Mouse (Mus musculus) limb, embryonic 14.5 days (tissue): ENCODE data around the gene Olfr1224-ps1. TPM values are rescaled to one million over a fixed set of nuclear protein-coding genes. Genes with fewer than 3 reads are reported as not detected.

Experiments used
- ATAC-seq: fragments of 200-750 bp; cut with Nextera tagmentation; 2 replicates; pipeline ENCODE4 v1.8.0; 2017; ENCODE audit warnings: low read depth, moderate number of reproducible peaks, moderate TSS enrichment; ENCODE audit not compliant: low FRiP score
- DNase-seq: peaks from one replicate; pipeline ENCODE4 v3.0.0-alpha.2; 2015; ENCODE audit warnings: low spot score
- H3K27ac ChIP-seq: fragments of 300-500 bp; sonication (generic); replicated peaks from 2 replicates; pipeline ENCODE4 v1.5.1; 2014; ENCODE audit warnings: low read depth, mild to moderate bottlenecking, low read length, moderate library complexity, mixed read lengths
- H3K27me3 ChIP-seq: fragments of 300-500 bp; sonication (generic); 2 replicates; pipeline ENCODE4 v1.6.1; 2014; ENCODE audit warnings: low read length, mixed read lengths; ENCODE audit not compliant: control insufficient read depth, insufficient read depth
- H3K36me3 ChIP-seq: fragments of 300-500 bp; sonication (generic); 2 replicates; pipeline ENCODE4 v1.6.1; 2014; ENCODE audit warnings: mild to moderate bottlenecking, low read length, moderate library complexity, mixed read lengths; ENCODE audit not compliant: control insufficient read depth, insufficient read depth
- H3K4me1 ChIP-seq: fragments of 300-500 bp; sonication (generic); 2 replicates; pipeline ENCODE4 v1.6.1; 2014; ENCODE audit warnings: antibody characterized with exemption, low read length, mixed read lengths; ENCODE audit not compliant: control insufficient read depth, insufficient read depth
- H3K4me2 ChIP-seq: fragments of 300-500 bp; sonication (generic); replicated peaks from 2 replicates; pipeline ENCODE4 v1.6.1; 2014; ENCODE audit warnings: low read depth, mild to moderate bottlenecking, low read length, moderate library complexity; ENCODE audit not compliant: severe bottlenecking
- H3K4me3 ChIP-seq: fragments of 300-500 bp; sonication (generic); replicated peaks from 2 replicates; pipeline ENCODE4 v1.5.1; 2014; ENCODE audit warnings: low read length
- H3K9ac ChIP-seq: fragments of 300-500 bp; sonication (generic); 2 replicates; pipeline ENCODE4 v1.6.1; 2014; ENCODE audit warnings: mild to moderate bottlenecking, low read depth, low read length, moderate library complexity; ENCODE audit not compliant: severe bottlenecking
- H3K9me3 ChIP-seq: fragments of 300-500 bp; sonication (generic); 2 replicates; pipeline ENCODE4 v1.6.1; 2016; ENCODE audit warnings: low read length; ENCODE audit not compliant: control insufficient read depth
- POLR2A ChIP-seq: fragments of 200-500 bp; IDR thresholded peaks from 2 replicates; pipeline ENCODE4 v1.8.0; 2012; ENCODE audit warnings: inconsistent platforms, mild to moderate bottlenecking, moderate library complexity, borderline replicate concordance; ENCODE audit not compliant: insufficient read depth, insufficient read length; ENCODE audit errors: extremely low read depth
- WGBS: fragments of 180-500 bp; shearing (Covaris S2); extraction: QIAGEN DNeasy Blood & Tissue Kit; methylation state at CpG from one replicate; pipeline ENCODE4 v1.1.7; 2014; 5-methylcytosine and 5-hydroxymethylcytosine counted together
- polyA plus RNA-seq, 2 experiments: library from polyadenylated mRNA; depleted of rRNA in 1 of 2; stranded (reverse) in 1 of 2; unstranded in 1 of 2; fragments of >200 nt; fragmentation: Nextera tagmentation in 1 of 2; extraction: Ambion mirVana in 1 of 2; gene quantifications; 2 replicates each; pipeline versions ENCODE4 v1.2.1 to v1.2.3; 2012 to 2014

The Olfr1224-ps1 gene
- polyA plus RNA-seq, 2 experiments, result not detected

- Histone ChIP-seq H3K4me3 (no peak within 1 kb of the TSS), H3K27ac (no peak within 1 kb of the TSS), H3K9ac (no peak within 1 kb of the TSS), H3K9me3 (no peaks in the 10 kb centered on the region), H3K4me2 (no peak within 1 kb of the TSS), H3K27me3 (no peaks in the 10 kb centered on the region), H3K4me1 (no peaks in the 10 kb centered on the region), H3K36me3 (no peaks in the 10 kb centered on the region)
- WGBS, result 55% methylated on average over 1 of the region's 1 CpGs
- DNase-seq, result no peak
- no peak for ATAC-seq
- no peak for TF ChIP-seq POLR2A
Measured at GRCm38 (mm10) chr2:89151460-89151859, 12.4 kb downstream of the Olfr1224-ps1 start, which contains the start of gene Olfr1223. TSS of gene Olfr1223 (minus strand) at chr2:89151560.

- WGBS, result 76% methylated on average over 3 of the region's 3 CpGs
- Histone ChIP-seq H3K36me3 (no peaks in the 10 kb centered on the region), H3K4me1 (no peaks in the 10 kb centered on the region), H3K4me2 (no peak within 1 kb of the TSS), H3K9me3 (no peaks in the 10 kb centered on the region), H3K9ac (no peak within 1 kb of the TSS), H3K27me3 (no peaks in the 10 kb centered on the region), H3K27ac (no peak within 1 kb of the TSS), H3K4me3 (no peak within 1 kb of the TSS)
- DNase-seq (no peak), ATAC-seq (no peak)
- no peak for TF ChIP-seq POLR2A
Measured at GRCm38 (mm10) chr2:89132954-89133353, 30.9 kb downstream of the Olfr1224-ps1 start, which contains the start of gene Olfr1222. TSS of gene Olfr1222 (minus strand) at chr2:89133054.

- no peak within 1 kb of the TSS for H3K4me2 ChIP-seq
- no peak within 1 kb of the TSS for H3K9ac ChIP-seq
- H3K27me3 ChIP-seq, result no peaks in the 10 kb centered on the region
- no peak for TF ChIP-seq POLR2A
- 81% methylated on average over 2 of the region's 2 CpGs for WGBS
- no peaks in the 10 kb centered on the region for H3K9me3 ChIP-seq
- no peak within 1 kb of the TSS for H3K4me3 ChIP-seq
- no peak within 1 kb of the TSS for H3K27ac ChIP-seq
- no peak for ATAC-seq
- H3K36me3 ChIP-seq, result no peaks in the 10 kb centered on the region
- DNase-seq, result no peak
- H3K4me1 ChIP-seq, result no peaks in the 10 kb centered on the region
Measured at GRCm38 (mm10) chr2:89117183-89117582, 46.7 kb downstream of the Olfr1224-ps1 start, which contains the start of gene Olfr1221. TSS of gene Olfr1221 (minus strand) at chr2:89117283.

- no peak for TF ChIP-seq POLR2A
- H3K4me3 ChIP-seq, result no peak within 1 kb of the TSS
- DNase-seq (no peak), ATAC-seq (no peak)
- H3K27me3 ChIP-seq, result no peaks in the 10 kb centered on the region
- no peak within 1 kb of the TSS for H3K27ac ChIP-seq
- no peaks in the 10 kb centered on the region for H3K36me3 ChIP-seq
- no peaks in the 10 kb centered on the region for H3K9me3 ChIP-seq
- H3K4me2 ChIP-seq, result no peak within 1 kb of the TSS
- H3K9ac ChIP-seq, result no peak within 1 kb of the TSS
- no peaks in the 10 kb centered on the region for H3K4me1 ChIP-seq
- 79% methylated on average over 3 of the region's 3 CpGs for WGBS
Measured at GRCm38 (mm10) chr2:89106735-89107134, 57.2 kb downstream of the Olfr1224-ps1 start, which contains the start of gene Olfr1220. TSS of gene Olfr1220 (minus strand) at chr2:89106835.

- DNase-seq, result no peak
- no peaks in the 10 kb centered on the region for H3K4me1 ChIP-seq
- H3K9ac ChIP-seq, result no peak overlapping the region
- no peak for TF ChIP-seq POLR2A
- no peak overlapping the region for H3K4me3 ChIP-seq
- H3K27ac ChIP-seq, result no peak overlapping the region
- no peak for ATAC-seq
- no peak overlapping the region for H3K4me2 ChIP-seq
- no peaks in the 10 kb centered on the region for H3K36me3 ChIP-seq
- H3K9me3 ChIP-seq, result no peaks in the 10 kb centered on the region
- H3K27me3 ChIP-seq, result no peaks in the 10 kb centered on the region
Measured at GRCm38 (mm10) chr2:89105651-89106050, 58.2 kb downstream of the Olfr1224-ps1 start.

Other genes starting within 250 kb of the Olfr1224-ps1 start
- gene Olfr1209, start 248.9 kb downstream of the Olfr1224-ps1 start, polyA plus RNA-seq (2012; rRNA removed), result not detected in 2 replicates
- gene Olfr1209, start 248.9 kb downstream of the Olfr1224-ps1 start, polyA plus RNA-seq (2014; fragmentation: Nextera tagmentation; extraction: Ambion mirVana), result not detected in 2 replicates
- not detected in 2 replicates for gene Olfr1211, start 226.0 kb downstream of the Olfr1224-ps1 start, polyA plus RNA-seq (2012; rRNA removed)
- not detected in 2 replicates for gene Olfr1211, start 226.0 kb downstream of the Olfr1224-ps1 start, polyA plus RNA-seq (2014; fragmentation: Nextera tagmentation; extraction: Ambion mirVana)
- not detected in 2 replicates for gene Olfr1212, start 210.1 kb downstream of the Olfr1224-ps1 start, polyA plus RNA-seq (2012; rRNA removed)
- not detected in 2 replicates for gene Olfr1212, start 210.1 kb downstream of the Olfr1224-ps1 start, polyA plus RNA-seq (2014; fragmentation: Nextera tagmentation; extraction: Ambion mirVana)
- not detected in 2 replicates for gene Gm13762, start 183.8 kb downstream of the Olfr1224-ps1 start, polyA plus RNA-seq (2012; rRNA removed)
- gene Gm13762, start 183.8 kb downstream of the Olfr1224-ps1 start, polyA plus RNA-seq (2014; fragmentation: Nextera tagmentation; extraction: Ambion mirVana), result not detected in 2 replicates
- not detected in 2 replicates for gene Olfr1214, start 171.4 kb downstream of the Olfr1224-ps1 start, polyA plus RNA-seq (2012; rRNA removed)
- not detected in 2 replicates for gene Olfr1214, start 171.4 kb downstream of the Olfr1224-ps1 start, polyA plus RNA-seq (2014; fragmentation: Nextera tagmentation; extraction: Ambion mirVana)
- gene Olfr1215, start 157.1 kb downstream of the Olfr1224-ps1 start, polyA plus RNA-seq (2012; rRNA removed), result not detected in 2 replicates
- gene Olfr1215, start 157.1 kb downstream of the Olfr1224-ps1 start, polyA plus RNA-seq (2014; fragmentation: Nextera tagmentation; extraction: Ambion mirVana), result not detected in 2 replicates
- gene Olfr1216, start 145.8 kb downstream of the Olfr1224-ps1 start, polyA plus RNA-seq (2012; rRNA removed), result not detected in 2 replicates
- gene Olfr1216, start 145.8 kb downstream of the Olfr1224-ps1 start, polyA plus RNA-seq (2014; fragmentation: Nextera tagmentation; extraction: Ambion mirVana), result not detected in 2 replicates
- gene Olfr1217, start 132.0 kb downstream of the Olfr1224-ps1 start, polyA plus RNA-seq (2012; rRNA removed), result not detected in 2 replicates
- not detected in 2 replicates for gene Olfr1217, start 132.0 kb downstream of the Olfr1224-ps1 start, polyA plus RNA-seq (2014; fragmentation: Nextera tagmentation; extraction: Ambion mirVana)
- not detected in 2 replicates for gene Olfr1218, start 102.9 kb downstream of the Olfr1224-ps1 start, polyA plus RNA-seq (2012; rRNA removed)
- not detected in 2 replicates for gene Olfr1218, start 102.9 kb downstream of the Olfr1224-ps1 start, polyA plus RNA-seq (2014; fragmentation: Nextera tagmentation; extraction: Ambion mirVana)
- gene Olfr1219, start 80.6 kb downstream of the Olfr1224-ps1 start, polyA plus RNA-seq (2012; rRNA removed), result not detected in 2 replicates
- not detected in 2 replicates for gene Olfr1219, start 80.6 kb downstream of the Olfr1224-ps1 start, polyA plus RNA-seq (2014; fragmentation: Nextera tagmentation; extraction: Ambion mirVana)
- not detected in 2 replicates for gene Olfr1220, start 57.3 kb downstream of the Olfr1224-ps1 start, polyA plus RNA-seq (2012; rRNA removed)
- gene Olfr1220, start 57.3 kb downstream of the Olfr1224-ps1 start, polyA plus RNA-seq (2014; fragmentation: Nextera tagmentation; extraction: Ambion mirVana), result not detected in 2 replicates
- gene Olfr1221, start 46.8 kb downstream of the Olfr1224-ps1 start, polyA plus RNA-seq (2012; rRNA removed), result not detected in 2 replicates
- gene Olfr1221, start 46.8 kb downstream of the Olfr1224-ps1 start, polyA plus RNA-seq (2014; fragmentation: Nextera tagmentation; extraction: Ambion mirVana), result not detected in 2 replicates
- not detected in 2 replicates for gene Olfr1222, start 31.0 kb downstream of the Olfr1224-ps1 start, polyA plus RNA-seq (2012; rRNA removed)
- not detected in 2 replicates for gene Olfr1222, start 31.0 kb downstream of the Olfr1224-ps1 start, polyA plus RNA-seq (2014; fragmentation: Nextera tagmentation; extraction: Ambion mirVana)
- gene Olfr1223, start 12.5 kb downstream of the Olfr1224-ps1 start, polyA plus RNA-seq (2012; rRNA removed), result not detected in 2 replicates
- not detected in 2 replicates for gene Olfr1223, start 12.5 kb downstream of the Olfr1224-ps1 start, polyA plus RNA-seq (2014; fragmentation: Nextera tagmentation; extraction: Ambion mirVana)
- not detected in 2 replicates for gene Olfr1225, start 10.6 kb upstream of the Olfr1224-ps1 start, polyA plus RNA-seq (2012; rRNA removed)
- not detected in 2 replicates for gene Olfr1225, start 10.6 kb upstream of the Olfr1224-ps1 start, polyA plus RNA-seq (2014; fragmentation: Nextera tagmentation; extraction: Ambion mirVana)
- gene Olfr1226, start 36.0 kb upstream of the Olfr1224-ps1 start, polyA plus RNA-seq (2012; rRNA removed), result not detected in 2 replicates
- not detected in 2 replicates for gene Olfr1226, start 36.0 kb upstream of the Olfr1224-ps1 start, polyA plus RNA-seq (2014; fragmentation: Nextera tagmentation; extraction: Ambion mirVana)
- not detected in 2 replicates for gene Olfr1228, start 90.0 kb upstream of the Olfr1224-ps1 start, polyA plus RNA-seq (2012; rRNA removed)
- not detected in 2 replicates for gene Olfr1228, start 90.0 kb upstream of the Olfr1224-ps1 start, polyA plus RNA-seq (2014; fragmentation: Nextera tagmentation; extraction: Ambion mirVana)
- not detected in 2 replicates for gene Olfr1229, start 123.9 kb upstream of the Olfr1224-ps1 start, polyA plus RNA-seq (2012; rRNA removed)
- gene Olfr1229, start 123.9 kb upstream of the Olfr1224-ps1 start, polyA plus RNA-seq (2014; fragmentation: Nextera tagmentation; extraction: Ambion mirVana), result not detected in 2 replicates
- not detected in 2 replicates for gene Olfr1230, start 133.2 kb upstream of the Olfr1224-ps1 start, polyA plus RNA-seq (2012; rRNA removed)
- not detected in 2 replicates for gene Olfr1230, start 133.2 kb upstream of the Olfr1224-ps1 start, polyA plus RNA-seq (2014; fragmentation: Nextera tagmentation; extraction: Ambion mirVana)
- not detected in 2 replicates for gene Olfr1231, start 143.0 kb upstream of the Olfr1224-ps1 start, polyA plus RNA-seq (2012; rRNA removed)
- gene Olfr1231, start 143.0 kb upstream of the Olfr1224-ps1 start, polyA plus RNA-seq (2014; fragmentation: Nextera tagmentation; extraction: Ambion mirVana), result not detected in 2 replicates
- gene Olfr1232, start 165.6 kb upstream of the Olfr1224-ps1 start, polyA plus RNA-seq (2012; rRNA removed), result not detected in 2 replicates
- gene Olfr1232, start 165.6 kb upstream of the Olfr1224-ps1 start, polyA plus RNA-seq (2014; fragmentation: Nextera tagmentation; extraction: Ambion mirVana), result not detected in 2 replicates
- not detected in 2 replicates for gene Olfr1233, start 178.3 kb upstream of the Olfr1224-ps1 start, polyA plus RNA-seq (2012; rRNA removed)
- not detected in 2 replicates for gene Olfr1233, start 178.3 kb upstream of the Olfr1224-ps1 start, polyA plus RNA-seq (2014; fragmentation: Nextera tagmentation; extraction: Ambion mirVana)
- not detected in 2 replicates for gene Olfr1234, start 200.8 kb upstream of the Olfr1224-ps1 start, polyA plus RNA-seq (2012; rRNA removed)
- gene Olfr1234, start 200.8 kb upstream of the Olfr1224-ps1 start, polyA plus RNA-seq (2014; fragmentation: Nextera tagmentation; extraction: Ambion mirVana), result not detected in 2 replicates
- not detected in 2 replicates for gene Olfr1238, start 245.6 kb upstream of the Olfr1224-ps1 start, polyA plus RNA-seq (2012; rRNA removed)
- not detected in 2 replicates for gene Olfr1238, start 245.6 kb upstream of the Olfr1224-ps1 start, polyA plus RNA-seq (2014; fragmentation: Nextera tagmentation; extraction: Ambion mirVana)